Mouse (Mus musculus): Measurements from ENCODE around the gene Ints14. TPM values are rescaled to one million over a fixed set of nuclear protein-coding genes. Genes with fewer than 3 reads are reported as not detected.

Gene Ints14
- 78.5 and 84.3 TPM in 2 replicates for polyA plus RNA-seq (2014; fragmentation: Nextera tagmentation; extraction: Ambion mirVana)

GRCm38 (mm10) chr9:64960117-64960977 is at the start of gene Ints14:
Gene Ints14, plus strand, starts transcription at chr9:64960905.
- no peaks in the 10 kb centered on the region for H3K27me3 ChIP-seq (ENCODE audit: control insufficient read depth, insufficient read depth, low read length)
- peak; percentile 100 for DNase-seq (ENCODE audit: low spot score, missing footprints)
- H3K36me3 ChIP-seq (ENCODE audit: control insufficient read depth, insufficient read depth, low read length), result no peaks in the 10 kb centered on the region; the same call in 1 of the 2 replicates
- WGBS, result 5% methylated on average over 29 of the region's 29 CpGs
- H3K4me2 ChIP-seq, result peak within 1 kb of the TSS; percentile 64
- H3K9ac ChIP-seq (ENCODE audit: low read length), result peak within 1 kb of the TSS; percentile 90
- H3K27ac ChIP-seq (ENCODE audit: low read depth, low read length), result peak within 1 kb of the TSS; percentile 60
- peak; percentile 97 for ATAC-seq (ENCODE audit: low FRiP score)
- H3K9me3 ChIP-seq (ENCODE audit: control insufficient read depth, low read length), result no peaks in the 10 kb centered on the region
- H3K4me1 ChIP-seq (ENCODE audit: control insufficient read depth, insufficient read depth, low read length), result peaks cover 6% of the 10 kb centered on the region; the same call in 1 of the 2 replicates
- H3K4me3 ChIP-seq (ENCODE audit: low read depth, low read length), result peak within 1 kb of the TSS; percentile 66

GRCm38 (mm10) chr9:64913406-64913805 is 47.3 kb upstream of the Ints14 start:
- no peak overlapping the region for H3K9ac ChIP-seq (ENCODE audit: low read length)
- no peak for ATAC-seq (ENCODE audit: low FRiP score)
- no peaks in the 10 kb centered on the region for H3K27me3 ChIP-seq (ENCODE audit: control insufficient read depth, insufficient read depth, low read length)
- 95% methylated on average over 4 of the region's 4 CpGs for WGBS
- H3K4me3 ChIP-seq (ENCODE audit: low read depth, low read length), result no peak overlapping the region
- no peak for DNase-seq (ENCODE audit: low spot score, missing footprints)
- no peaks in the 10 kb centered on the region for H3K4me1 ChIP-seq (ENCODE audit: control insufficient read depth, insufficient read depth, low read length)
- no peaks in the 10 kb centered on the region for H3K9me3 ChIP-seq (ENCODE audit: control insufficient read depth, low read length)
- no peak overlapping the region for H3K4me2 ChIP-seq
- H3K36me3 ChIP-seq (ENCODE audit: control insufficient read depth, insufficient read depth, low read length), result no peaks in the 10 kb centered on the region
- no peak overlapping the region for H3K27ac ChIP-seq (ENCODE audit: low read depth, low read length)

GRCm38 (mm10) chr9:64913973-64914372 is 46.7 kb upstream of the Ints14 start:
- H3K4me1 ChIP-seq (ENCODE audit: control insufficient read depth, insufficient read depth, low read length), result no peaks in the 10 kb centered on the region; the same call in 1 of the 2 replicates
- no peak overlapping the region for H3K4me2 ChIP-seq
- H3K4me3 ChIP-seq (ENCODE audit: low read depth, low read length), result no peak overlapping the region
- no peaks in the 10 kb centered on the region for H3K9me3 ChIP-seq (ENCODE audit: control insufficient read depth, low read length)
- no peaks in the 10 kb centered on the region for H3K27me3 ChIP-seq (ENCODE audit: control insufficient read depth, insufficient read depth, low read length)
- H3K9ac ChIP-seq (ENCODE audit: low read length), result no peak overlapping the region
- no peaks in the 10 kb centered on the region for H3K36me3 ChIP-seq (ENCODE audit: control insufficient read depth, insufficient read depth, low read length)
- DNase-seq (ENCODE audit: low spot score, missing footprints) (no peak), ATAC-seq (ENCODE audit: low FRiP score) (no peak)
- 91% methylated on average over 2 of the region's 2 CpGs for WGBS
- no peak overlapping the region for H3K27ac ChIP-seq (ENCODE audit: low read depth, low read length)

- Histone ChIP-seq H3K9me3 (ENCODE audit: control insufficient read depth, low read length) (no peaks in the 10 kb centered on the region), H3K27me3 (ENCODE audit: control insufficient read depth, insufficient read depth, low read length) (no peaks in the 10 kb centered on the region), H3K36me3 (ENCODE audit: control insufficient read depth, insufficient read depth, low read length) (no peaks in the 10 kb centered on the region), H3K4me1 (ENCODE audit: control insufficient read depth, insufficient read depth, low read length) (no peaks in the 10 kb centered on the region; the same call in 1 of the 2 replicates), H3K4me3 (ENCODE audit: low read depth, low read length) (no peak overlapping the region), H3K27ac (ENCODE audit: low read depth, low read length) (no peak overlapping the region), H3K9ac (ENCODE audit: low read length) (no peak overlapping the region), H3K4me2 (no peak overlapping the region)
- no peak for ATAC-seq (ENCODE audit: low FRiP score)
- DNase-seq (ENCODE audit: low spot score, missing footprints), result no peak
- 87% methylated on average over 4 of the region's 4 CpGs for WGBS
Observed at GRCm38 (mm10) chr9:64914629-64915028, 46.1 kb upstream of the Ints14 start.

GRCm38 (mm10) chr9:64918560-64918959 is 42.1 kb upstream of the Ints14 start:
- H3K27me3 ChIP-seq (ENCODE audit: control insufficient read depth, insufficient read depth, low read length), result no peaks in the 10 kb centered on the region
- H3K36me3 ChIP-seq (ENCODE audit: control insufficient read depth, insufficient read depth, low read length), result no peaks in the 10 kb centered on the region
- 33% methylated on average over 16 of the region's 16 CpGs for WGBS
- H3K4me1 ChIP-seq (ENCODE audit: control insufficient read depth, insufficient read depth, low read length), result no peaks in the 10 kb centered on the region; the same call in 1 of the 2 replicates
- H3K9ac ChIP-seq (ENCODE audit: low read length), result peak overlapping the region; percentile 41; the same call in 1 of the 2 replicates
- H3K4me2 ChIP-seq, result peak overlapping the region; percentile 36
- DNase-seq (ENCODE audit: low spot score, missing footprints) (peak; percentile 91), ATAC-seq (ENCODE audit: low FRiP score) (no peak)
- H3K27ac ChIP-seq (ENCODE audit: low read depth, low read length), result no peak overlapping the region
- H3K9me3 ChIP-seq (ENCODE audit: control insufficient read depth, low read length), result no peaks in the 10 kb centered on the region
- peak overlapping the region; percentile 19; the same call in 1 of the 2 replicates for H3K4me3 ChIP-seq (ENCODE audit: low read depth, low read length)

- ATAC-seq (ENCODE audit: low FRiP score), result no peak
- no peak for DNase-seq (ENCODE audit: low spot score, missing footprints)
- no peak overlapping the region for H3K4me2 ChIP-seq
- H3K36me3 ChIP-seq (ENCODE audit: control insufficient read depth, insufficient read depth, low read length), result no peaks in the 10 kb centered on the region
- WGBS, result 73% methylated on average over 5 of the region's 5 CpGs
- H3K27me3 ChIP-seq (ENCODE audit: control insufficient read depth, insufficient read depth, low read length), result no peaks in the 10 kb centered on the region
- no peak overlapping the region for H3K9ac ChIP-seq (ENCODE audit: low read length)
- no peaks in the 10 kb centered on the region for H3K9me3 ChIP-seq (ENCODE audit: control insufficient read depth, low read length)
- no peaks in the 10 kb centered on the region for H3K4me1 ChIP-seq (ENCODE audit: control insufficient read depth, insufficient read depth, low read length)
- no peak overlapping the region for H3K4me3 ChIP-seq (ENCODE audit: low read depth, low read length)
- H3K27ac ChIP-seq (ENCODE audit: low read depth, low read length), result no peak overlapping the region
Observed at GRCm38 (mm10) chr9:64925771-64926170, 34.9 kb upstream of the Ints14 start.

GRCm38 (mm10) chr9:64926201-64926991 is 34.3 kb upstream of the Ints14 start:
- H3K9ac ChIP-seq (ENCODE audit: low read length), result no peak overlapping the region
- H3K4me3 ChIP-seq (ENCODE audit: low read depth, low read length), result no peak overlapping the region
- no peaks in the 10 kb centered on the region for H3K27me3 ChIP-seq (ENCODE audit: control insufficient read depth, insufficient read depth, low read length)
- H3K36me3 ChIP-seq (ENCODE audit: control insufficient read depth, insufficient read depth, low read length), result no peaks in the 10 kb centered on the region
- no peak overlapping the region for H3K27ac ChIP-seq (ENCODE audit: low read depth, low read length)
- 87% methylated on average over 8 of the region's 8 CpGs for WGBS
- no peak for DNase-seq (ENCODE audit: low spot score, missing footprints)
- no peaks in the 10 kb centered on the region for H3K9me3 ChIP-seq (ENCODE audit: control insufficient read depth, low read length)
- H3K4me2 ChIP-seq, result no peak overlapping the region
- no peaks in the 10 kb centered on the region for H3K4me1 ChIP-seq (ENCODE audit: control insufficient read depth, insufficient read depth, low read length)
- ATAC-seq (ENCODE audit: low FRiP score), result no peak

GRCm38 (mm10) chr9:64930256-64930655 is 30.4 kb upstream of the Ints14 start:
- ATAC-seq (ENCODE audit: low FRiP score), result no peak
- 80% methylated on average over 4 of the region's 4 CpGs for WGBS
- no peak for DNase-seq (ENCODE audit: low spot score, missing footprints)
- H3K4me2 ChIP-seq, result no peak overlapping the region
- no peak overlapping the region for H3K4me3 ChIP-seq (ENCODE audit: low read depth, low read length)
- no peaks in the 10 kb centered on the region for H3K27me3 ChIP-seq (ENCODE audit: control insufficient read depth, insufficient read depth, low read length)
- H3K4me1 ChIP-seq (ENCODE audit: control insufficient read depth, insufficient read depth, low read length), result peaks cover 4% of the 10 kb centered on the region; the same call in 1 of the 2 replicates
- no peak overlapping the region for H3K27ac ChIP-seq (ENCODE audit: low read depth, low read length)
- no peak overlapping the region for H3K9ac ChIP-seq (ENCODE audit: low read length)
- no peaks in the 10 kb centered on the region for H3K9me3 ChIP-seq (ENCODE audit: control insufficient read depth, low read length)
- no peaks in the 10 kb centered on the region for H3K36me3 ChIP-seq (ENCODE audit: control insufficient read depth, insufficient read depth, low read length)
